Mouse (Mus musculus): ENCODE measurements around the gene Zdhhc15. TPM values are rescaled to one million over a fixed set of nuclear protein-coding genes. Genes with fewer than 3 reads are reported as not detected.
"Not testable (repeated sequence)": the region's sequence is repeated elsewhere in the genome, so short reads cannot be mapped to it uniquely, and the experiment has no call there.

The Zdhhc15 gene
- polyA plus RNA-seq (2012) = 0.03 and 0.07 TPM in 2 replicates

DNA sequence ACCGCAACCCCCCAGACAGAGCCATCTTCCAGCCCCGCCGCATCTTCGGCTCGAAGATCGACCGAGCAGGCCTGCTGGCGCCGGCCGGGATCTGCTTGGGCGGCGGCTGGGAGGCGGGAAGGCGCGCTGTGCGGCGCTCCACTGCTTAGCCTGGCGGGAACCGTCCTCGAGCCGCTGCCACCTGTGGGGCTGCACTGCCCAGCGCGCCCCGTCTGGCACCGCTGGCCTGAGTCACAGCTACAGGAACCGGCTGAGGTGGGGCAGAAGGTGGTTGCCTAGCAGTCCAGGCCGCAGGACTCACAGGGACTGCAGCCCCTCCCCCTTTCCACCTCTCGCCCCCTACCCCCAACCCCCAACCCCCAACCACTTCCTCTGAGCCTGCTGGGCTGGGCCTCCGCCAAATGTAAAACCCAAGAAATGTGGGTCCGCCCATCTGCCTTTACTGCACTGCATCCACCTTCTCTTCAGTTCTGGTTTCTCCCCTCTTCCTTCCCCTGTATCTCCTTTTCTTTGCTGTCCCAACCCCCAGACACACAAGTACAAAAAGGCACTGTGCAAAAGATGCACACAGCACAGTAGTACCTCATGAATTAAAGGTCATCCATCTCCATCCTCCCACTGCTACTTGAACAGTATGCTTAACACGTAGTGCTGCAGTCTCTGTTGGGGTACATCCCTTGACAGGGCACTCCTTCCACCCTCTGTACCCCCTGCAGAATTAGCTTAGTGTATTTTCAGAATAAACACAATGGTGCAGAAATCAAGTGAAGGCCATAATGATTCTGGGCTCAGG is at the start of gene Zdhhc15:
Gene Zdhhc15 (minus strand): TSS at position 308 of the 793 bp plus-strand sequence.
- Histone ChIP-seq H3K4me3 (replicated peaks) (peak within 1 kb of the TSS; percentile 76), H3K36me3 (ENCODE audit: control insufficient read depth) (no peaks in the 10 kb centered on the region), H3K4me1 (ENCODE audit: control insufficient read depth) (peaks cover 22% of the 10 kb centered on the region), H3K27me3 (ENCODE audit: control insufficient read depth) (peaks cover 5% of the 10 kb centered on the region; the same call in 1 of the 2 replicates), H3K9me3 (ENCODE audit: control insufficient read depth, low read length) (no peaks in the 10 kb centered on the region)
- TF ChIP-seq TAL1 (IDR thresholded peaks at IDR 0.05; ENCODE audit: low read length) (no peak), GATA1 (IDR thresholded peaks at IDR 0.05; ENCODE audit: low read length) (no peak)

DNA sequence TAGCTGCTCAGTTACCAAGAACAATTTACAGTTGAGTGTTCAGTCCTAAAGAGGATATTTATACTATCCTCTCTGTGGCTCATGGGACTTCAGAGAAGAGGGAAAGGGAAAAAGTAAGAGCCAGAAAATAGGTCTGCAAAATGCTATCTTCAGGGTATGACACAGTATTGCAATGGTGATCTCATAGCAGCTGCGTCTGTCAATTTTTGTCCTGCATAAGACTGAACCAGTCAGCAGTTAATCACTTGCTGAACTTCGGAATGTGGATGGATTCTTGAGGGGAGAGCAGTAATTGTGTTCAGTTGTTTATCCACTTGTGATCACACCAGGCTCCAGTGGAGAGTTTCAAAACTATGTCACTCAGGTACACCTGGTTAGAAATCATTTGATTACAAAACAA is 37.1 kb upstream of the Zdhhc15 start:
- H3K27me3 ChIP-seq (ENCODE audit: control insufficient read depth) = no peaks in the 10 kb centered on the region; the same call in 1 of the 2 replicates
- no peak overlapping the region for H3K4me3 ChIP-seq (replicated peaks)
- no peaks in the 10 kb centered on the region; the same call in 1 of the 2 replicates for H3K9me3 ChIP-seq (ENCODE audit: control insufficient read depth, low read length)
- no peaks in the 10 kb centered on the region for H3K36me3 ChIP-seq (ENCODE audit: control insufficient read depth)
- TF ChIP-seq TAL1 (IDR thresholded peaks at IDR 0.05; ENCODE audit: low read length) = no peak
- TF ChIP-seq GATA1 (IDR thresholded peaks at IDR 0.05; ENCODE audit: low read length) = no peak
- no peaks in the 10 kb centered on the region for H3K4me1 ChIP-seq (ENCODE audit: control insufficient read depth)

DNA sequence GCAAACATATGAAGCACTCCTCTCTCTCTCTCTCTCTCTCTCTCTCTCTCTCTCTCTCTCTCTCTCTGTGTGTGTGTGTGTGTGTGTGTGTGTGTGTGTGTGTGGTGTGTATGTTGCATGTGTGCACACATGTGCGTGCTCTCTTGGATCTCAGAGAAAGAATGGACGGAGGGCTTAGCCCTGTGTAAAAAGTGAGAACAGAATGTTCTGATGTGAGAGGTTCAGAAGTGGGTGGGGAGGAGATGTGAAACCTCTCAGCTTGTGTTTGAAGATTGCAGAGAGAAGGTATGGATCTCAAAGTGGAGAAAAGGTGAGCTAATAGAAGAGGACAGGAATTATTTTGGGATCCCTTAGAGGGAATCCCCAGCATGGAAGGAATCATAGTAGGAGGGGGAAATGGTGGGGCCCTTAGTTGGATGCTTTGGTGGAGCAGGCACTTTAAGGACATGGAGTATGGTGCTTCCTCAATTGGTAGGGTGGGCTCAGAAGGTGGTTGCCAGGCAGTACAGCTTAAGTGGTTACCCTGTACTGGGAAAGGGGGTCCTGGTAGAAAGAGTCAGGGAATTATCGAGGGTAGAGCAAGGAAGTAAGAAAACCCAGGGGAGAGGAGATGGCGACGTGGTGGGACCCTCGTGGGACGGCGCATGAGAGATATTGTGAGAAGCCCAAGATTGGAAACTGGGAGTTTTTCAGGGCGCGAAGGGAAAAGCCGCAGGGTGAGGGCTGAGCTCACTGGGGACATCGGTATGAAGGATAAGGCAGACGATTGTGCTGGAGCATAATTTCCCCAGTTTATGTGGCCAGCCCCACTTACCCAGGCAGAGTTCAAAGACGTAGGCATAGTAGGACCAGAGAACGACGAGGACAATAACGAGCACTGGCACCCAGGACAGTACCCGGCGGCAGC is 761 bp downstream of the Zdhhc15 start:
- peak overlapping the region; percentile 76 for H3K4me3 ChIP-seq (replicated peaks)
- TF ChIP-seq GATA1 (IDR thresholded peaks at IDR 0.05; ENCODE audit: low read length) (no peak), TAL1 (IDR thresholded peaks at IDR 0.05; ENCODE audit: low read length) (no peak)
- no peaks in the 10 kb centered on the region for H3K36me3 ChIP-seq (ENCODE audit: control insufficient read depth)
- peaks cover 22% of the 10 kb centered on the region for H3K4me1 ChIP-seq (ENCODE audit: control insufficient read depth)
- H3K9me3 ChIP-seq (ENCODE audit: control insufficient read depth, low read length) = no peaks in the 10 kb centered on the region
- H3K27me3 ChIP-seq (ENCODE audit: control insufficient read depth) = peaks cover 5% of the 10 kb centered on the region; the same call in 1 of the 2 replicates

DNA sequence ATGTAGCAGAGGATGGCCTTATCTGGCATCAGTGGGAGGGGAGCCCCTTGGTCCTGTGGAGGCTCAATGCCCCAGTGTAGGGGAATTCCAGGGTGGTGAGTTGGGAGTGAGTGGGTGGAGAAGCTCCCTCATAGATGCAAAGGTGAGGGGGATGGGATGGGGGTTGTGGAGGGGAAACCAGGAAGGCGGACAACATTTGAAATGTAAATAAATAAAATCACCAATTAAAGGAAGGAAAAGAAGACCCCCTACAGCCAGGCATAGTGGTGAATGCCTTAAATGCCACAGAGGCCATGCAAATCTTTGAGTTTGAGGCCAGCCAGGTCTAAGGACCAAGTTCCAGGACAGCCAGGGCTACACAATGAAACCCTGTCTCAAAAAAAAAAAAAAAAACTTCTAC is 13.9 kb downstream of the Zdhhc15 start:
- H3K4me3 ChIP-seq (replicated peaks) = no peak overlapping the region
- H3K27me3 ChIP-seq (ENCODE audit: control insufficient read depth) = no peaks in the 10 kb centered on the region
- no peak for TF ChIP-seq GATA1 (IDR thresholded peaks at IDR 0.05; ENCODE audit: low read length)
- TF ChIP-seq TAL1 (IDR thresholded peaks at IDR 0.05; ENCODE audit: low read length) = no peak
- H3K9me3 ChIP-seq (ENCODE audit: control insufficient read depth, low read length) = no peaks in the 10 kb centered on the region
- H3K4me1 ChIP-seq (ENCODE audit: control insufficient read depth) = no peaks in the 10 kb centered on the region
- H3K36me3 ChIP-seq (ENCODE audit: control insufficient read depth) = no peaks in the 10 kb centered on the region

DNA sequence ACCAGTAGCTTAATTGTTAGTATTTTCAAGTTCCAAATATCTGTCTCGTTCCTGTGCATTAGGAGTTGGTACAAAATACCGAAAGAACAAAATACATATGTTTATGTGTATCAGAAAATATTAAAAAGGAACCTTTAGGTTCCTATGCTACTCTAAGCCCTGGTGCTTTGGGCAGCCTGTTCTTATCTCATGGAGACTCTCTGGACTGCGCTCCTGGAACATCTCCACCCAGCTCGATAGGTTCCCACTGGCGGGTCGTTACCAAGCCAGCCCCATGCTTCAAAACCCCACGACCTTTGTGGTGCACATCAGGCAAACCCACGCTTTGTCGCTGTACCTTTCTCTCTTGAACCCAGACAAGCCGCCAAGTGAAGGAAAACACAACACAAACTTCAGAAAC is 58.3 kb downstream of the Zdhhc15 start:
- Histone ChIP-seq H3K4me3 (replicated peaks) (no peak overlapping the region), H3K4me1 (ENCODE audit: control insufficient read depth) (peaks cover 22% of the 10 kb centered on the region), H3K9me3 (ENCODE audit: control insufficient read depth, low read length) (no peaks in the 10 kb centered on the region), H3K27me3 (ENCODE audit: control insufficient read depth) (no peaks in the 10 kb centered on the region), H3K36me3 (ENCODE audit: control insufficient read depth) (no peaks in the 10 kb centered on the region)
- no peak for TF ChIP-seq GATA1 (IDR thresholded peaks at IDR 0.05; ENCODE audit: low read length)
- TF ChIP-seq TAL1 (IDR thresholded peaks at IDR 0.05; ENCODE audit: low read length) = no peak

DNA sequence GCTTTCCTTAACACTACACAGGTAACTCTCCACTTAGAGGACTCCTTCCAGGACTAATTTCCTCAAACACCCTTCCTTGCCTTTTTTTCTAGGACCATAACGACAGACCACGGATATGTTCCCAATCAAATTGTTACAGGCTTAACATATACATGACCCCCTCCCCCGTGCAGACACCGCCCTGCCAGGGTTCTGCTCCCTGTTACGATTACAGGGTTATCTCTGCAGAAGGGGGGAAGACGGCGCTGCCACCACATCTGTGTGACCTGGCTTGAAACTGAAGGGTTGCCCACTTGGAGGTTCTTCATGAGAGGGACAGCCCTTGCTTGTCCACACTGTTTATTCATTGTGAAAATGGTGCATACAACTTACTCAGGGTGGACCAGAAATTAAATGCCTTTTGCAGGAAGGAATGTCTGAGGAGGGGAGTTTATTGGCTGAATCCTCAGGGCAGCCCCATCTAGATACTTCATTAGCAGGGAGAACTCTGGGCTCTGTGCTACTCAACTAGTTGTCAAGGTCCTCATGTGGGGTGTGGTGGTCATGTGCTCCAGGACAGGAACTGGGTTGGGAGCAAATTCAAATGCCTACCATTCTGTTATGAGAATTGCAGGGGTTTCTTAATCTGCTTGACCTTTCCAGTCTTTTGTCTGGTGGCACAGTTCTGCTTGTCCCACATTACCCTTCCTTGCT is 67.0 kb downstream of the Zdhhc15 start:
- peaks cover 41% of the 10 kb centered on the region for H3K4me1 ChIP-seq (ENCODE audit: control insufficient read depth)
- H3K9me3 ChIP-seq (ENCODE audit: control insufficient read depth, low read length); H3K27me3 ChIP-seq (ENCODE audit: control insufficient read depth); H3K36me3 ChIP-seq (ENCODE audit: control insufficient read depth); H3K4me3 ChIP-seq (replicated peaks): not testable (repeated sequence)

DNA sequence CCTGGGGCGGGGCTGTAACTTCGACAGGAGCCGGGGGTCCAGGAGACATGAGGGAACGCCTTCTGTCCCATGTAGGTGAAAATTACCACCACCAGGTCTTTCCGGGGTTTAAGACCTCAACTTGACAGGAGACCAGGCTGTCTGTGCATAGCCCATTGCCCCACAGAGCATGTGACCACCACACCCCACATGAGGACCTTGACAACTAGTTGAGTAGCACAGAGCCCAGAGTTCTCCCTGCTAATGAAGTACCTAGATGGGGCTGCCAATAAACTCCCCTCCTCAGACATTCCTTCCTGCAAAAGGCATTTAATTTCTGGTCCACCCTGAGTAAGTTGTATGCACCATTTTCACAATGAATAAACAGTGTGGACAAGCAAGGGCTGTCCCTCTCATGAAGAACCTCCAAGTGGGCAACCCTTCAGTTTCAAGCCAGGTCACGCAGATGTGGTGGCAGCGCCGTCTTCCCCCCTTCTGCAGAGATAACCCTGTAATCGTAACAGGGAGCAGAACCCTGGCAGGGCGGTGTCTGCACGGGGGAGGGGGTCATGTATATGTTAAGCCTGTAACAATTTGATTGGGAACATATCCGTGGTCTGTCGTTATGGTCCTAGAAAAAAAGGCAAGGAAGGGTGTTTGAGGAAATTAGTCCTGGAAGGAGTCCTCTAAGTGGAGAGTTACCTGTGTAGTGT is 68.5 kb downstream of the Zdhhc15 start:
- not testable (repeated sequence) for H3K9me3 ChIP-seq (ENCODE audit: control insufficient read depth, low read length); H3K36me3 ChIP-seq (ENCODE audit: control insufficient read depth); H3K27me3 ChIP-seq (ENCODE audit: control insufficient read depth); H3K4me3 ChIP-seq (replicated peaks)
- H3K4me1 ChIP-seq (ENCODE audit: control insufficient read depth) = peaks cover 46% of the 10 kb centered on the region

DNA sequence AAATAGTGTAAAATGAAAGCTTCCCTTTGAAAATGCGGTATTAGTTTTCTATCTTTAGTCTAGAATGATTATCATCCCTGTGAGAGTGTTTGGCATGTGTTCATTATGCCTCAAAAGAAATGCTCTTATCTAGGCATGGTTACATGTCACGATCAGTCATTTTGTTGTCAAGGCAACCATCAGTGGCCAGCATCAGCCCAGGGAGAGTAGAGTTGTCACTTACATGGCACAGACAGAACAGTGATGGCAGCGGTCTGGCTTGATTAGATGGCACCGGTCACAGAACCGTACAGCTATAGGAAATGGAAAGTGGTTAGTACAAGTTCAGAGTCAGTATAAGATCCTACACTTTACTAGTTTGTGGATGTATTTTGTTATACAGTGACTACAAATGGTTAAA is 96.9 kb downstream of the Zdhhc15 start:
- no peaks in the 10 kb centered on the region for H3K36me3 ChIP-seq (ENCODE audit: control insufficient read depth)
- TF ChIP-seq TAL1 (IDR thresholded peaks at IDR 0.05; ENCODE audit: low read length) (no peak), GATA1 (IDR thresholded peaks at IDR 0.05; ENCODE audit: low read length) (no peak)
- no peaks in the 10 kb centered on the region for H3K9me3 ChIP-seq (ENCODE audit: control insufficient read depth, low read length)
- H3K27me3 ChIP-seq (ENCODE audit: control insufficient read depth) = no peaks in the 10 kb centered on the region
- peaks cover 2% of the 10 kb centered on the region; the same call in 1 of the 2 replicates for H3K4me1 ChIP-seq (ENCODE audit: control insufficient read depth)
- no peak overlapping the region for H3K4me3 ChIP-seq (replicated peaks)

All from erythroblast, embryonic 14.5 days (primary cell).